Mouse (Mus musculus) hindlimb bud, embryonic 11.5 days (tissue): ENCODE data around the gene Atoh7.

Experiments used
- DNase-seq: peaks from one replicate; pipeline ENCODE4 v3.0.0-alpha.2; 2012; ENCODE audit warnings: low read depth, low spot score; ENCODE audit errors: extremely low spot score

Atoh7 gene

GRCm38 (mm10) chr10:63098191-63098590, 1.3 kb upstream of the Atoh7 start:
- DNase-seq: no peak

DNA sequence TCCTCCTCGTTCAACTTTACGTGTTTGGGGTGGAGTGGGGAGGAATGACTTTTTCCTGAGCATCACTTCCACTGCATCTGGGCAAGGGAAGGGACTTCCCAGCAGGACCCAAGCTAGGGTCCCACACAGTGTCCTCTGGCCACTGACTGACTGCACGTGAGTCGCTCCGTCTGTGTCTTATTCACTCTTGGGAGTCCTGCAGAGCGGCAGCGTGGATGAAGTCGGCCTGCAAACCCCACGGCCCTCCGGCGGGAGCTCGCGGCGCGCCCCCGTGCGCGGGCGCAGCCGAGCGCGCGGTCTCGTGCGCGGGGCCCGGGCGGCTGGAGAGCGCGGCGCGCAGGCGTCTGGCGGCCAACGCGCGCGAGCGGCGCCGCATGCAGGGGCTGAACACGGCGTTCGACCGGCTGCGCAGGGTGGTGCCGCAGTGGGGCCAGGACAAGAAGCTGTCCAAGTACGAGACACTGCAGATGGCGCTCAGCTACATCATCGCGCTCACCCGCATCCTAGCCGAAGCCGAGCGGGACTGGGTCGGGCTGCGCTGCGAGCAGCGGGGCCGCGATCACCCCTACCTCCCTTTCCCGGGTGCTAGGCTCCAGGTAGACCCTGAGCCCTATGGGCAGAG, 601 bp downstream of the Atoh7 start:
- no peak for DNase-seq

GRCm38 (mm10) chr10:63100657-63101056, 1.2 kb downstream of the Atoh7 start:
- DNase-seq: no peak

GRCm38 (mm10) chr10:63113027-63113604, 13.7 kb downstream of the Atoh7 start:
- DNase-seq: no peak

DNA sequence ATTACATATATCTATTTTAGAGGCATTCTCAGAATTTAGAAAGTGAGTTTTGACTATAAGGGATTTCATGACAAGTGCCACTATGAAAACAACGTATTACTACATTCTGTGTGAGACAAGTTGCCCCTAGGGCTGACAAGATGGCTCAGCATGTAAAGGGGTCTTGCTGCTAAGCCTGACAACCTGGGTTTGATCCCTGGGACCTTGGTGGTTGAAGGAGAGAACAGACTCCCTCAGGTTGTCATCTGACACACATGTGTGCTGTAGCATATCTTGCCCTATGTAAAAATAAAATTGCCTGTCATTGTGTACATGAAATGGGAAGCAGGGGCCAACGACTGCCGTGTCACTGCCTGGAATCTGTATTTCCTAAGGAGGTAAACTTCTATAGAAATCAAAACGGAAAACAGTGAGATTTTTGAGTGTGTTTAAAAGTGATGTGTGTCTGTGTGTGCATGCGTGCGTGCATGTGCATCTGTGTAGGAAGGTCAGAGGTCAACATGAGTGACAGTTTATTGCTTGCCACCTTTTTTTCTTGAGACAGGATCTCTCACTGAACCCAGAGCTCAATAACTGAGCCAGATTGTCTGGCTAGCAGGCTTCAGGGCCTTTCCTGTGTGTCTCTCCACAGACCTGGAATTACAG, 14.4 kb downstream of the Atoh7 start:
- no peak for DNase-seq

DNA sequence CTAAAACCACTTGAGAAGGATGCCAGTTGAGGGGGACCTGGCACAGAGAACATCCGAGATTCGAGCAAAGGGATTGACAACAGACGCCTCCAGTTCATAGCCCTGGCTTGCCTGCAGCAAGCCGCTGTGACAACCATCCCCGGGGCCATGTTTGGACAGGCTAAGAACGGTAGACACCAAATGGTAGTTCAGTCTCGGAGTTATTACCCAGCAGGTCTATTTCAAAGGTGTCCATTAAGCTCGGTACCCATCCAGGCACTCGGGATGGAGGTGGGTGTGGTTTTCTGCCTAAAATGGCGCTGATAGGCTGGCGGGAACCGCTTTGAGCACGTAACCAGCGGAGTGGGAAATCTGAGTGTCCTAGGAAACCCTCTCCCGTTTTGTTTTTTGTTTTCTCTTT, 16.4 kb downstream of the Atoh7 start:
- DNase-seq: no peak

DNA sequence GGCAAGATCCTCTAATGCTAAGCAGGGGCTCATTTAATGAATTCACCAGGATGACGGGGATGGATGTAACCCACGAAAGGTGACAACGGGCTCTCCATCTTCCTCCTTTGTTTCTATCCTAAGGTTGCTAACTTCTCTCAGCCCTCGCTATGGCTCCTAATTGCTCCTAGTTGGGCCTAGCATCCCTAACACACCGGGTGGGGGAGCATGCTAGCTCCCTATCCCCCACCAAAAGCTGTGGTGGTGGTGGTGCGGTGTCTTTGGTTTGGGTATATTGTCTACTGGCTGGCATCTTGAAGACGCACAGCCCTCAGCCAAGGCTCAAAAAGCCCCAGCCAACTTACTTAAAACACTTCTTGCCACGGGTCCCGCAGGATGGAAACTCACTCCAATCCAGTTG, 16.9 kb downstream of the Atoh7 start:
- DNase-seq: no peak

GRCm38 (mm10) chr10:63117583-63117982, 18.1 kb downstream of the Atoh7 start:
- DNase-seq: no peak

- DNase-seq: no peak
Measured at GRCm38 (mm10) chr10:63119916-63120315, 20.5 kb downstream of the Atoh7 start.

GRCm38 (mm10) chr10:63121961-63122360, 22.5 kb downstream of the Atoh7 start:
- no peak for DNase-seq

GRCm38 (mm10) chr10:63122516-63122915, 23.1 kb downstream of the Atoh7 start:
- DNase-seq: no peak

DNA sequence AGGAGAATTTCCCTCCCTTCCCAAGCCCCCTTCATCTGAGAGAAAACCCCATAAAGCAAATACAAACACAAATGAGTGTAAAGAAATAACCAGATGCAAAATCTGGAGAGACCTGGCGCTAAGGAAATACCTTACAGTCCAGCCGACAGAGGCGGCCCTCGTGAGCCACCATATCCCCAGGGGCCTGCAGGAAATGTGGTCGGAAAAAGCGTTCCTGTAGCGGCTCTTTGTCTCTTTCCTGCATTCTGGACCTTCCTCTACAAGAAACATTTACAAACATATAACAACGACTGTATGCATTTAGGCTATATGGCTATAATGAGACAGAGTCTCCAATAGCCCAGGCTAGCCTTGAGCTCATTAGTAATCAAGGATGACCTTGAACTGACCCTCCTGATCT, 23.7 kb downstream of the Atoh7 start:
- DNase-seq: no peak

DNA sequence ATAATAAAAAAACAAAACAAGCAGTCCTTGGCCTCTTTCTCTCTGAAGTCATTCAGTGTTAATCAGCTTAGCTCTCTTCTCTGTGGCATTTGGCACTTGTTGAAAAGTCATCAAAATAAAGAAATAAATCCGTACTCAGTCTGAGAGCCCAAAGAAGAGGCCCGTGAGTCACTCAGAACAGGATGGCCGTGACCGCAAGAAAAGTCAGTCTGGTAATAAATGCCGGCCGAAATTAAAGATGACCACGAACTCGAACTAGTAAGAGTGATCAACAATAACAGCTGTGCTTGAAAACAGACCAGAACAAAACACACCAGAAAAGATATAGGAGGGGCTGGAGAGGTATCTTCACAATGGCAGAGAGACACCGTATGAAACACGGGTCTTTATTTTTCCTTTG, 24.6 kb downstream of the Atoh7 start:
- no peak for DNase-seq

GRCm38 (mm10) chr10:63125343-63125742, 25.9 kb downstream of the Atoh7 start:
- DNase-seq: no peak

DNA sequence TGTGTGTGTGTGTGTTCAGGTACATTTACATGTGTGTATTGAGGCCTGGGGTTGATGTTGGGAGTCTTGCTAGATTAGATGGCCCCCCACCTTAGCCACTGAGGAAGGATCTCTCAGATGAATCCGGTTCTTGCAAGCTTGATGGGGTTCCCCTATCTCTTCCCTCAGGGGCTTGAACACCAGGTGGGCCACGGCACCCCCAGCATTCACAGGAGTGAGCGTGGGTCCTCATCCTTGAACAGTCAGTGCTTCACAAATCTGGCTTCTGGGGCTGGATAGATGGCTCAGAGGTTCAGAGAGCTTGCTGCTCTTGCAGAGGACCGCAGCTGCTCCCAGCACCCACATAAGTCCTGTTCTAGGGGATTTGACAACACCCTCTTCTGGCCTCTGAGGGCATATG, 26.7 kb downstream of the Atoh7 start:
- no peak for DNase-seq

- no peak for DNase-seq
Measured at GRCm38 (mm10) chr10:63127156-63127555, 27.7 kb downstream of the Atoh7 start.

DNA sequence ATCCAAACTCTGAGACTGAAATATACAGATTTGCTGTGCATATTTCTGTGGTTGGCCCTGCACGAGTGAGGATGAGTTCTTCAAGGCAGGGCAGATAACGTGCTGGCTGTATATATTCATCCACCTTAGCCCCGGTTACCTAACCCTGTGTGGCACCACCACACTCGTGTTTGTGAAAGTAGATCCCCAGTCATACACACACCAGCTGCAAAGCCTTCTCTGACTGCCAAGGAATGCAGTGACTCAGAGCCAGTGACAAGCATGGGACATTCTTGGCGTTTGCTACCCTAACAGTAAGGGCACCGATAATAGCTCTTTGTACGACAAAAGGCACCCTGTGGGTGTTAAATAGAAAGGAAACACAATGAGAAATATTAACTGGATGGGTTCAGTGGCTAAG, 28.8 kb downstream of the Atoh7 start:
- DNase-seq: no peak

- DNase-seq: no peak
Measured at GRCm38 (mm10) chr10:63130500-63130899, 31.0 kb downstream of the Atoh7 start.

DNA sequence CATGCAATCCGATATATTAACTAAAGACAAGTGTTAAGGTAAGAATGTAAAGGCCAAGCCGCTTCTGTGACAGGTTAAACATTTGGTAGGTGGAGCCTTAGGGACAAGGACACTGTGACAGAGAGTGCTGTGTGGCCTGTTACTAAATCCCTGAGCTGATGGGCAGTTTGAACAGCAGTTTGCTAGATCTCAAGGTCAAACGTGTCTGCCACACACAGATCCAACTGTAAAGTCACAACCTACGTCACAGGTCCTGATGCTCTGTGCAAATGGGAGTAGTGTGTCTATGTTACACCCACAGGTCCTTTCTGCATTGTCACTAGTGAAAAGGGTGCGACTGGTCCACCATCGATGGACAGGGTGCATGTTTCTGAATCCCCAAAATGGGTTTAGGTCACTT, 32.9 kb downstream of the Atoh7 start:
- no peak for DNase-seq

GRCm38 (mm10) chr10:63133326-63133725, 33.9 kb downstream of the Atoh7 start:
- no peak for DNase-seq

GRCm38 (mm10) chr10:63135680-63136079, 36.2 kb downstream of the Atoh7 start:
- DNase-seq: no peak

GRCm38 (mm10) chr10:63136436-63136835, 37.0 kb downstream of the Atoh7 start:
- no peak for DNase-seq

GRCm38 (mm10) chr10:63142660-63143059, 43.2 kb downstream of the Atoh7 start:
- no peak for DNase-seq
